10 mouse cellular contexts compared by ENCODE assay signal in the genomic region with DNA sequence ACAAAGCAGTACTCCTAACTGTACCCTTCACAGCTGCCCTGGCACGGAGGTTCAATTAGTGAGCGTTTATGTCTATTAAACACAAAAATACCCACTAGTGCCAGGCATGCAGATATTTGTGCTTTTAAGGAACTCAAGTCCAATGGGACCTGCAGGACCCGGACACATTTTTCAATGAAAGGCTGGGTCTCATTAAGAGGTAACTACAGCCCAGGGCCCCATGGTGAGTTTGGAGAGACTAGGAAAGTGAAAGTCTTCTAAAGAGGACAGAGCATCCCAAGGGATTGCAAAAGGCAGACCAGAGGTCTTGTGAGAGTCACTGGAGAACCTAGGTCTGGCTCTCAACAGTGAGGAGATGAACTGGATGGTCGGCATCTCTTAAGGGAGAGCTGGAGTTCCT. TPM values are rescaled to one million over a fixed set of nuclear protein-coding genes. Genes with fewer than 3 reads are reported as not detected.
A peak's percentile ranks its signal among the peaks of the same experiment; 100 is the strongest.
DNase-seq lines count a peak whose midpoint lies in the region; ATAC-seq lines count a peak whose summit lies in the region.
"Had no signal": no experiment of that assay in that cellular context is flagged by ENCODE, and none has a peak within 500 bp of the region (broad histone marks: within the 10 kb centered on the region; RNA-seq: fewer than 3 reads in every experiment).

No protein-coding gene starts in this region.

- H3K27me3 ChIP-seq in kidney, embryonic 16.5 days (ENCODE audit: insufficient read depth, low read length) = no peaks in the 10 kb centered on the region
- no peaks in the 10 kb centered on the region for H3K27me3 ChIP-seq in embryonic facial prominence, embryonic 13.5 days
- H3K27me3 ChIP-seq in intestine, embryonic 14.5 days (replicated peaks; ENCODE audit: control insufficient read depth, insufficient read depth, low read length) = no peaks in the 10 kb centered on the region
- H3K27me3 ChIP-seq in midbrain, embryonic 15.5 days (replicated peaks) = no peaks in the 10 kb centered on the region

- peaks cover 19% of the 10 kb centered on the region for H3K36me3 ChIP-seq in kidney, embryonic 16.5 days (ENCODE audit: insufficient read depth, low read length)
- H3K36me3 ChIP-seq in embryonic facial prominence, embryonic 13.5 days = peaks cover 35% of the 10 kb centered on the region
- H3K36me3 ChIP-seq in intestine, embryonic 14.5 days (ENCODE audit: control insufficient read depth, insufficient read depth, low read length) = peaks cover 31% of the 10 kb centered on the region
- H3K36me3 ChIP-seq in midbrain, embryonic 15.5 days (replicated peaks) = peaks cover 29% of the 10 kb centered on the region

- peak overlapping the region; percentile 88 for H3K9ac ChIP-seq in kidney, embryonic 16.5 days (replicated peaks; ENCODE audit: low read length)
- H3K9ac ChIP-seq in embryonic facial prominence, embryonic 13.5 days = peak overlapping the region; percentile 89
- no peak overlapping the region for H3K9ac ChIP-seq in intestine, embryonic 14.5 days (ENCODE audit: low read length)
- peak overlapping the region; percentile 78; the same call in 1 of the 2 replicates for H3K9ac ChIP-seq in midbrain, embryonic 15.5 days

- peak overlapping the region; percentile 98 for H3K4me2 ChIP-seq in kidney, embryonic 16.5 days (replicated peaks; ENCODE audit: low read depth, low read length)
- H3K4me2 ChIP-seq in embryonic facial prominence, embryonic 13.5 days = peak overlapping the region; percentile 77
- H3K4me2 ChIP-seq in intestine, embryonic 14.5 days (ENCODE audit: low read length) = peak overlapping the region; percentile 97; the same call in 1 of the 2 replicates
- peak overlapping the region; percentile 87 for H3K4me2 ChIP-seq in midbrain, embryonic 15.5 days

- peak overlapping the region; percentile 92; the same call in 1 of the 2 replicates for H3K4me3 ChIP-seq in kidney, embryonic 16.5 days (ENCODE audit: low read length)
- H3K4me3 ChIP-seq in embryonic facial prominence, embryonic 13.5 days = peak overlapping the region; percentile 97
- peak overlapping the region; percentile 93; the same call in 1 of the 2 replicates for H3K4me3 ChIP-seq in intestine, embryonic 14.5 days (ENCODE audit: low read depth, low read length)
- H3K4me3 ChIP-seq in midbrain, embryonic 15.5 days = 0 out of 2 replicates have a peak overlapping the region, but pooled peaks have one; percentile 92

- no peaks in the 10 kb centered on the region for H3K9me3 ChIP-seq in kidney, embryonic 16.5 days (ENCODE audit: low read length)
- H3K9me3 ChIP-seq in embryonic facial prominence, embryonic 13.5 days = no peaks in the 10 kb centered on the region
- no peaks in the 10 kb centered on the region for H3K9me3 ChIP-seq in intestine, embryonic 14.5 days (ENCODE audit: control insufficient read depth, low read length)
- no peaks in the 10 kb centered on the region for H3K9me3 ChIP-seq in midbrain, embryonic 15.5 days

- ATAC-seq in kidney, embryonic 16.5 days (ENCODE audit: low FRiP score, low TSS enrichment) = no peak
- ATAC-seq in embryonic facial prominence, embryonic 13.5 days (ENCODE audit: insufficient number of reproducible peaks, insufficient read depth, low FRiP score, low TSS enrichment, low read depth) = no peak
- no peak for ATAC-seq in intestine, embryonic 14.5 days (replicated peaks; ENCODE audit: low FRiP score, low TSS enrichment, low read depth)
- no peak for ATAC-seq in midbrain, embryonic 15.5 days (replicated peaks)

- no peak for DNase-seq in kidney, postnatal 36 days
- no peak for DNase-seq in intestine, embryonic 14.5 days (ENCODE audit: low spot score)
- no peak for DNase-seq in left cerebral cortex, adult 18-20 months (ENCODE audit: low spot score in 2 of 2)
- DNase-seq in thymus, postnatal 0 days (ENCODE audit: low spot score) = no peak
- no peak for DNase-seq in cerebellum, postnatal 4 days (ENCODE audit: low spot score in 2 of 2)
- DNase-seq: spleen, adult 18-20 months had no signal

- H3K27ac ChIP-seq in kidney, embryonic 16.5 days (ENCODE audit: low read length) = no peak overlapping the region
- no peak overlapping the region for H3K27ac ChIP-seq in embryonic facial prominence, embryonic 13.5 days
- H3K27ac ChIP-seq in intestine, embryonic 14.5 days (ENCODE audit: low read depth) = no peak overlapping the region
- H3K27ac ChIP-seq in midbrain, embryonic 15.5 days = no peak overlapping the region

- 76% methylated on average over 4 of the region's 4 CpGs for WGBS in kidney, embryonic 16.5 days
- WGBS in embryonic facial prominence, embryonic 13.5 days = 79% methylated on average over 4 of the region's 4 CpGs
- 89% methylated on average over 4 of the region's 4 CpGs for WGBS in intestine, embryonic 14.5 days
- WGBS in midbrain, embryonic 15.5 days = 82% methylated on average over 4 of the region's 4 CpGs

- peaks cover 15% of the 10 kb centered on the region for H3K4me1 ChIP-seq in kidney, embryonic 16.5 days (ENCODE audit: insufficient read depth, low read length)
- peaks cover 16% of the 10 kb centered on the region for H3K4me1 ChIP-seq in embryonic facial prominence, embryonic 13.5 days
- peaks cover 23% of the 10 kb centered on the region for H3K4me1 ChIP-seq in intestine, embryonic 14.5 days (replicated peaks; ENCODE audit: control insufficient read depth, insufficient read depth, low read length)
- H3K4me1 ChIP-seq in midbrain, embryonic 15.5 days = peaks cover 23% of the 10 kb centered on the region

RNA-seq across cellular contexts. Expression of gene Mtfr1l, which starts 1.8 kb away (rescaled TPM):
- polyA plus RNA-seq in kidney, embryonic 16.5 days (2015; fragmentation: Nextera tagmentation; extraction: Ambion mirVana) = 126 and 127 TPM in 2 replicates
- polyA plus RNA-seq in embryonic facial prominence, embryonic 13.5 days (2015; fragmentation: Nextera tagmentation; extraction: Ambion mirVana) = 129 and 130 TPM in 2 replicates
- polyA plus RNA-seq in intestine, embryonic 14.5 days (2014; fragmentation: Nextera tagmentation; extraction: Ambion mirVana) = 109 and 117 TPM in 2 replicates
- 164 and 173 TPM in 2 replicates for polyA plus RNA-seq in midbrain, embryonic 15.5 days (2015; fragmentation: Nextera tagmentation; extraction: Ambion mirVana)
- total RNA-seq in left cerebral cortex, adult 18-20 months (2021) = 10 to 100 TPM; 65.3 to 66.0 TPM
- polyA plus RNA-seq in thymus, postnatal 0 days (2015; fragmentation: Nextera tagmentation; extraction: Ambion mirVana) = 98.6 and 104 TPM in 2 replicates

RNA-seq across cellular contexts. Expression of gene Selenon, which starts 18.5 kb away (rescaled TPM):
- 9.5 and 9.7 TPM in 2 replicates for polyA plus RNA-seq in kidney, embryonic 16.5 days (2015; fragmentation: Nextera tagmentation; extraction: Ambion mirVana)
- polyA plus RNA-seq in embryonic facial prominence, embryonic 13.5 days (2015; fragmentation: Nextera tagmentation; extraction: Ambion mirVana) = 15.4 and 16.2 TPM in 2 replicates
- polyA plus RNA-seq in intestine, embryonic 14.5 days (2014; fragmentation: Nextera tagmentation; extraction: Ambion mirVana) = 14.7 and 15.6 TPM in 2 replicates
- polyA plus RNA-seq in midbrain, embryonic 15.5 days (2015; fragmentation: Nextera tagmentation; extraction: Ambion mirVana) = 28.3 and 35.6 TPM in 2 replicates
- total RNA-seq in left cerebral cortex, adult 18-20 months (2021) = 10 to 100 TPM; 23.1 to 25.7 TPM
- 4.8 and 6.8 TPM in 2 replicates for polyA plus RNA-seq in thymus, postnatal 0 days (2015; fragmentation: Nextera tagmentation; extraction: Ambion mirVana)

RNA-seq across cellular contexts. Expression of gene Aunip, which starts 22.6 kb away (rescaled TPM):
- polyA plus RNA-seq in kidney, embryonic 16.5 days (2015; fragmentation: Nextera tagmentation; extraction: Ambion mirVana) = 15.1 and 16.3 TPM in 2 replicates
- polyA plus RNA-seq in embryonic facial prominence, embryonic 13.5 days (2015; fragmentation: Nextera tagmentation; extraction: Ambion mirVana) = 10.6 and 11.7 TPM in 2 replicates
- polyA plus RNA-seq in intestine, embryonic 14.5 days (2014; fragmentation: Nextera tagmentation; extraction: Ambion mirVana) = 7.8 and 8.2 TPM in 2 replicates
- 1.3 and 1.9 TPM in 2 replicates for polyA plus RNA-seq in midbrain, embryonic 15.5 days (2015; fragmentation: Nextera tagmentation; extraction: Ambion mirVana)
- under 1 TPM in 1 of 2 experiments, not detected in 1; 0.54 TPM for total RNA-seq in left cerebral cortex, adult 18-20 months (2021)
- polyA plus RNA-seq in thymus, postnatal 0 days (2015; fragmentation: Nextera tagmentation; extraction: Ambion mirVana) = 14.3 and 16.7 TPM in 2 replicates
- total RNA-seq: monocyte, adult 5-6 weeks had no signal

RNA-seq across cellular contexts. Expression of gene Paqr7, which starts 36.9 kb away (rescaled TPM):
- polyA plus RNA-seq in kidney, embryonic 16.5 days (2015; fragmentation: Nextera tagmentation; extraction: Ambion mirVana) = 3.3 and 4.4 TPM in 2 replicates
- 3.8 and 4.0 TPM in 2 replicates for polyA plus RNA-seq in embryonic facial prominence, embryonic 13.5 days (2015; fragmentation: Nextera tagmentation; extraction: Ambion mirVana)
- 1.3 and 2.1 TPM in 2 replicates for polyA plus RNA-seq in intestine, embryonic 14.5 days (2014; fragmentation: Nextera tagmentation; extraction: Ambion mirVana)
- 22.6 and 24.7 TPM in 2 replicates for polyA plus RNA-seq in midbrain, embryonic 15.5 days (2015; fragmentation: Nextera tagmentation; extraction: Ambion mirVana)
- total RNA-seq in left cerebral cortex, adult 18-20 months (2021) = 10 to 100 TPM; 63.5 to 70.1 TPM
- polyA plus RNA-seq in thymus, postnatal 0 days (2015; fragmentation: Nextera tagmentation; extraction: Ambion mirVana) = 8.1 TPM in 2 replicates
